8 mouse cellular contexts compared by ENCODE assay signal in the genomic region with DNA sequence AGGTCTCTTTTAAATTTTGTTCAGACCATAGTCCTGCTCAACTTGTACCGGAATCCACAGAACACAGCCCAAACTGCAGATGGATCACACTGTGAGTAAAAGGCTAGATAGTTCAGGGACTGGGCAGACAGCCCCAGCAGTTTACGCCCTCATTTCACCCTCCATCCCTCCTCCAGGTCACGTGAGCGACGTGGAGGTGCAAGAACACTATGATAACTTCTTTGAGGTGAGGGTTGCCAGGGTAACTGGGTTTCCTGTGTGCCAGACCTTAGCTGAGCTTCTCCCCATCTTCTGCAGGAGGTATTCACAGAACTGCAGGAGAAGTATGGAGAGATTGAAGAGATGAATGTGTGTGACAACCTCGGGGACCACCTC. TPM values are rescaled to one million over a fixed set of nuclear protein-coding genes. Genes with fewer than 3 reads are reported as not detected.
DNase-seq lines count a peak whose midpoint lies in the region; ATAC-seq and TF ChIP-seq lines count a peak whose summit lies in the region.

No protein-coding gene starts in this region.

- H3K4me1 ChIP-seq in kidney, adult 2 months (ENCODE audit: control insufficient read depth, insufficient read depth, low read length), result peaks cover 3% of the 10 kb centered on the region; the same call in 1 of the 2 replicates
- H3K4me1 ChIP-seq in hindbrain, embryonic 16.5 days (ENCODE audit: control insufficient read depth, insufficient read depth, low read depth, low read length), result peaks cover 17% of the 10 kb centered on the region
- H3K4me1 ChIP-seq in midbrain, postnatal 0 days (ENCODE audit: insufficient read depth, low read length), result no peaks in the 10 kb centered on the region

- H3K36me3 ChIP-seq in kidney, adult 2 months (ENCODE audit: control insufficient read depth, insufficient read depth, low read length), result no peaks in the 10 kb centered on the region
- H3K36me3 ChIP-seq in hindbrain, embryonic 16.5 days (ENCODE audit: control insufficient read depth, insufficient read depth, low read length), result peaks cover 18% of the 10 kb centered on the region
- peaks cover 29% of the 10 kb centered on the region for H3K36me3 ChIP-seq in midbrain, postnatal 0 days (ENCODE audit: insufficient read depth, low read length)

- H3K9ac ChIP-seq in hindbrain, embryonic 16.5 days (ENCODE audit: low read depth, low read length), result peak overlapping the region; percentile 83
- peak overlapping the region; percentile 75 for H3K9ac ChIP-seq in midbrain, postnatal 0 days (replicated peaks; ENCODE audit: low read length, poor library complexity, severe bottlenecking)

- 0 out of 2 replicates have a peak overlapping the region, but pooled peaks have one; percentile 1 for H3K27ac ChIP-seq in kidney, adult 2 months (ENCODE audit: insufficient read depth, low read depth, low read length)
- peak overlapping the region; percentile 93 for H3K27ac ChIP-seq in hindbrain, embryonic 16.5 days (ENCODE audit: low read depth, low read length)
- peak overlapping the region; percentile 86 for H3K27ac ChIP-seq in midbrain, postnatal 0 days (ENCODE audit: low read depth, low read length)

- no peaks in the 10 kb centered on the region for H3K9me3 ChIP-seq in hindbrain, embryonic 16.5 days (ENCODE audit: control insufficient read depth, low read length)
- no peaks in the 10 kb centered on the region for H3K9me3 ChIP-seq in midbrain, postnatal 0 days (ENCODE audit: low read length)

- ATAC-seq in hindbrain, embryonic 16.5 days, result no peak
- no peak for ATAC-seq in midbrain, postnatal 0 days (ENCODE audit: low FRiP score)

- 15% methylated on average over 6 of the region's 6 CpGs for WGBS in kidney, adult 2 months
- 24% methylated on average over 6 of the region's 6 CpGs for WGBS in hindbrain, embryonic 16.5 days
- WGBS in midbrain, postnatal 0 days, result 25% methylated on average over 6 of the region's 6 CpGs

- no peak for TF ChIP-seq CTCF in kidney, adult 2 months (conservative IDR thresholded peaks at IDR 0.05; ENCODE audit: insufficient read depth, insufficient read length, low read depth, low read length)
- TF ChIP-seq CTCF in midbrain, postnatal 0 days (IDR thresholded peaks at IDR 0.05), result 0 out of 2 replicates have a peak, but pooled peaks have one; percentile 1

- peak overlapping the region; percentile 71 for H3K4me3 ChIP-seq in kidney, adult 2 months (ENCODE audit: insufficient read depth, low read depth, low read length)
- peak overlapping the region; percentile 82 for H3K4me3 ChIP-seq in hindbrain, embryonic 16.5 days (ENCODE audit: low read length)
- peak overlapping the region; percentile 63 for H3K4me3 ChIP-seq in midbrain, postnatal 0 days (ENCODE audit: low read depth, low read length)

- no peaks in the 10 kb centered on the region for H3K27me3 ChIP-seq in kidney, adult 2 months (replicated peaks; ENCODE audit: control insufficient read depth, insufficient read depth, low read length)
- no peaks in the 10 kb centered on the region for H3K27me3 ChIP-seq in hindbrain, embryonic 16.5 days (replicated peaks; ENCODE audit: control insufficient read depth, insufficient read depth, low read length)
- H3K27me3 ChIP-seq in midbrain, postnatal 0 days (ENCODE audit: insufficient read depth, low read length), result no peaks in the 10 kb centered on the region

- DNase-seq in kidney, adult 2 months, result no peak
- DNase-seq in kidney, postnatal 36 days, result no peak
- peak; percentile 46 for DNase-seq in ZHBTc4 (ENCODE audit: low read depth, low spot score)
- no peak for DNase-seq in midbrain, postnatal 0 days (ENCODE audit: low spot score)
- no peak for DNase-seq in cerebellum, postnatal 36 days
- no peak for DNase-seq in gastrocnemius, postnatal 10 days
- DNase-seq in retina, embryonic 14.5 days (ENCODE audit: low spot score), result no peak

- TF ChIP-seq POLR2A in kidney, adult 2 months (IDR thresholded peaks at IDR 0.05; ENCODE audit: low read depth, low read length), result no peak

- H3K4me2 ChIP-seq in hindbrain, embryonic 16.5 days (ENCODE audit: low read length), result peak overlapping the region; percentile 89
- H3K4me2 ChIP-seq in midbrain, postnatal 0 days (ENCODE audit: low read depth, low read length, poor library complexity, severe bottlenecking), result peak overlapping the region; percentile 78

RNA-seq across cellular contexts. Expression of gene Psenen, which starts 0.5 kb away (rescaled TPM):
- 168 and 223 TPM in 2 replicates for polyA plus RNA-seq in kidney, adult 2 months (2012; rRNA removed)
- polyA plus RNA-seq in hindbrain, embryonic 16.5 days (2015; fragmentation: Nextera tagmentation; extraction: Ambion mirVana), result 121 and 132 TPM in 2 replicates
- total RNA-seq in midbrain, postnatal 0 days (2014; rRNA removed), result 63.8 and 133 TPM in 2 replicates
- polyA plus RNA-seq in midbrain, postnatal 0 days (2015; fragmentation: Nextera tagmentation; extraction: Ambion mirVana), result 135 and 144 TPM in 2 replicates
- total RNA-seq in gastrocnemius, postnatal 10 days (2021), result 100 to 1,000 TPM in 1 of 2 experiments, 10 to 100 TPM in 1; 93.7 to 104 TPM

RNA-seq across cellular contexts. Expression of gene Gm49396, which starts 0.7 kb away (rescaled TPM):
- 1.5 and 1.9 TPM in 2 replicates for polyA plus RNA-seq in kidney, adult 2 months (2012; rRNA removed)
- polyA plus RNA-seq in hindbrain, embryonic 16.5 days (2015; fragmentation: Nextera tagmentation; extraction: Ambion mirVana), result 13.7 and 17.4 TPM in 2 replicates
- total RNA-seq in midbrain, postnatal 0 days (2014; rRNA removed), result 6.0 and 8.4 TPM in 2 replicates
- 4.9 and 7.2 TPM in 2 replicates for polyA plus RNA-seq in midbrain, postnatal 0 days (2015; fragmentation: Nextera tagmentation; extraction: Ambion mirVana)
- total RNA-seq in gastrocnemius, postnatal 10 days (2021), result 1 to 10 TPM; 1.5 to 2.3 TPM

RNA-seq across cellular contexts. Expression of gene U2af1l4, which starts 0.8 kb away (rescaled TPM):
- 47.9 and 54.5 TPM in 2 replicates for polyA plus RNA-seq in kidney, adult 2 months (2012; rRNA removed)
- polyA plus RNA-seq in hindbrain, embryonic 16.5 days (2015; fragmentation: Nextera tagmentation; extraction: Ambion mirVana), result 86.8 and 96.9 TPM in 2 replicates
- total RNA-seq in midbrain, postnatal 0 days (2014; rRNA removed), result 54.7 and 64.2 TPM in 2 replicates
- 96.4 and 97.0 TPM in 2 replicates for polyA plus RNA-seq in midbrain, postnatal 0 days (2015; fragmentation: Nextera tagmentation; extraction: Ambion mirVana)
- 10 to 100 TPM; 56.3 to 57.5 TPM for total RNA-seq in gastrocnemius, postnatal 10 days (2021)

RNA-seq across cellular contexts. Expression of gene Igflr1, which starts 1.3 kb away (rescaled TPM):
- polyA plus RNA-seq in kidney, adult 2 months (2012; rRNA removed), result 5.2 and 5.4 TPM in 2 replicates
- polyA plus RNA-seq in hindbrain, embryonic 16.5 days (2015; fragmentation: Nextera tagmentation; extraction: Ambion mirVana), result 4.0 and 6.8 TPM in 2 replicates
- 0.99 and 1.9 TPM in 2 replicates for total RNA-seq in midbrain, postnatal 0 days (2014; rRNA removed)
- polyA plus RNA-seq in midbrain, postnatal 0 days (2015; fragmentation: Nextera tagmentation; extraction: Ambion mirVana), result 3.1 and 5.6 TPM in 2 replicates
- 1 to 10 TPM; 1.4 to 2.3 TPM for total RNA-seq in gastrocnemius, postnatal 10 days (2021)

RNA-seq across cellular contexts. Expression of gene Lin37, which starts 4.3 kb away (rescaled TPM):
- 29.0 and 33.8 TPM in 2 replicates for polyA plus RNA-seq in kidney, adult 2 months (2012; rRNA removed)
- 51.0 and 58.7 TPM in 2 replicates for polyA plus RNA-seq in hindbrain, embryonic 16.5 days (2015; fragmentation: Nextera tagmentation; extraction: Ambion mirVana)
- 15.7 and 32.0 TPM in 2 replicates for total RNA-seq in midbrain, postnatal 0 days (2014; rRNA removed)
- polyA plus RNA-seq in midbrain, postnatal 0 days (2015; fragmentation: Nextera tagmentation; extraction: Ambion mirVana), result 53.5 and 54.1 TPM in 2 replicates
- 10 to 100 TPM; 11.0 to 16.3 TPM for total RNA-seq in gastrocnemius, postnatal 10 days (2021)

Comparison
In these comparisons a context has a peak if more than half of its experiments do, and no peak if none do; other contexts are left out.
1. H3K27ac ChIP-seq: peak in every context shown above with its lines; median percentile 93 in hindbrain, embryonic 16.5 days; 86 in midbrain, postnatal 0 days; 1 in kidney, adult 2 months.